Mouse (Mus musculus): ENCODE measurements around the gene Lrrc29. TPM values are rescaled to one million over a fixed set of nuclear protein-coding genes. Genes with fewer than 3 reads are reported as not detected.
A peak's percentile ranks its signal among the peaks of the same experiment; 100 is the strongest.
"Not testable (repeated sequence)": the region's sequence is repeated elsewhere in the genome, so short reads cannot be mapped to it uniquely, and the experiment has no call there.

Lrrc29 gene
- total RNA-seq, 2 experiments from 2014 or later: 3.4 to 6.1 TPM

DNA sequence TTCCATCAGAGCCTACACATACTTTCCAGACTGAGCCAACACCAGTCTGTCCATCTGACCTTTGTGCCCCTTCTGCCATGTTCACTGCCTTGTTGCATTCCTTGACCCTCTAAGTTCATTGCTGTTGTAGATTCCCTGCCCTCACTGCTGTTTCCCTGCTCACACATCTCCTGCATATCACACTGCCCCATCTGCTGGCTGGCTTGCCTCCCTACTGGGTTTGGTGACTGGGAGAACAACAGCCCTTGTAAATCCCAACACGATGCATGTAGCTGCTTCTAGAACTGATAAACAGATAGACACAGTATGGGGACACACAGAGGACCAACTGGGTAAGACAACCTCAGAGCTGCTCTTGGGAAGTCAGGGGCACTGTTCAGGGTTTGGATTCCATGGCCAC lies 14.4 kb downstream of the Lrrc29 start:
- DNase-seq: no peak

DNA sequence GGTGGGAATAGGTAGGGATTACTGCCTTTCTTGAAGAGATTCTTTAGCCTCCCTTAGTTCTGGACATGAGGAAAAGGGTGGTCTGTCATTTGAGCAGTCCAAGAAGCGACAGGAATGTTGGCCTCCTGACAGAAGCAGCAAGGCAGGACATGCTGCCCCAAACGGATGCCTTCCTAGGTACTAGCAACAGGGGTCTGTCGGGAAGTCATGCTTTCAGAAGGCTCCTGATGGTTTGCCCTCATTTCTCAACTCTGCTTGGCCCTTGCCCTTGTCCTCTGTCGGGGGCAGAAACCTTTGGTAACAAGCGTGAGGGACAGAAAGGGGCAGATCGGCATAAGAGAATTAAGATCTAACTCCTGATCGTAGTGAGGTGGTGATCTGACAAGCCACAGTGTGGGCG lies 16.0 kb downstream of the Lrrc29 start:
- no peak for DNase-seq

DNA sequence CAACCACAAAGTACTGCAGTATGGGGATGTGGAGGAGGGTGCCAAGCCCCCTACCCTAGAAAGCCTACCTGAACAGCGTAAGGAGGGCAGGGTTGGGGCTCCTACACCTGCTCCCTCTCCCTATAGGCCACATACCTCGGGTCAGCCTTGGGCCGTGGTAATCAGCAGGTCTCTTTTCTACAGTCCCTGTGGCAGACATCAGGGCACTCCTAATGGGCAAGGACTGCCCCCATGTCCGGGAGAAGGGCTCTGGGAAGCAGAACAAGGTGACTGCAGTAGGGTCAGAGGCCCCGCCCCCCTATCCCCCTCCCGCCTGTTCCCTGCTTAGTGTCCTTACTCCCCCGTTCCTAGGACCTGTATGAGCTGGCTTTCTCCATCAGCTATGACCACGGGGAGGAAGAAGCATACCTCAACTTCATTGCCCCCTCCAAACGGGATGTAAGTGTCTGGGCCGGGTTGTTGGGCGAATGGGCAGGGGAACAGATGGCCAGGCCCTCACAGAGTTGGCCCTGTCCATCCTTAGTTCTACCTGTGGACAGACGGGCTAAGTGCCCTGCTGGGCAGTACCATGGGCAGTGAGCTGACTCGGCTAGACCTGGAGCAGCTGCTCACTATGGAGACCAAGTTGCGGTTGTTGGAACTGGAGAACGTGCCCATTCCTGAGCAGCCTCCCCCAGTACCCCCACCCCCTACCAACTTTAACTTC lies 16.8 kb downstream of the Lrrc29 start:
- no peak for DNase-seq

DNA sequence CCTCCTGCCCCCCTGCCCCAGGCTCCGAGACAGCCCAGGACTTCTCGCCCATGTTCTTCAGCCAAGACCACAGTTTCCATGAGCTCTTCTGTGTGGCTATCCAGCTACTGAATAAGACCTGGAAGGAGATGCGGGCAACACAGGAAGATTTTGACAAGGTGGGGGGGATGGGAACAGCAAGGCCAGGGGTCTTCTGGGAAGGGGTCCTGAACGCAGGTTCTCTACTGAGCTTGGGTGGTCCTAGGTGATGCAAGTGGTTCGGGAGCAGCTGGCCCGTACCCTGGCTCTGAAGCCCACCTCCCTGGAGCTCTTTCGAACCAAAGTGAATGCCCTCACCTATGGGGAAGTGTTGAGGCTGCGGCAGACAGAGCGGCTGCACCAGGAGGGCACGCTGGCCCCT lies 17.6 kb downstream of the Lrrc29 start:
- no peak for DNase-seq

DNA sequence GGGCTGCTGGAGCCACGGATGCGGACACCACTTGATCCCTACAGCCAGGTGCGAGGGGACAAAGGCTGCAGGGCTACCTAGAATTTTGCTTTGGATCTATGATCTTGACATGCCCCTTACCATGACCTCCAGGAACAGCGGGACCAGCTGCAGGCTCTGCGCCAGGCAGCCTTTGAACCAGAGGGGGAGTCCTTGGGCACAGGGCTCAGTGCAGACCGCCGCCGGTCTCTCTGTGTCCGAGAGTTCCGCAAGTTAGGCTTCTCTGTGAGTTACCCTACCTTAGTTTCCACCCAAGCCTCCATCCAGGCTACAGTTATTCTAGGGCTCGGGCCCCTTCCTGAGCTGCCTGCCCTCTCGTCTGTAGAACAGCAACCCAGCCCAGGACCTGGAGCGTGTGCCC lies 18.4 kb downstream of the Lrrc29 start:
- DNase-seq: no peak

DNA sequence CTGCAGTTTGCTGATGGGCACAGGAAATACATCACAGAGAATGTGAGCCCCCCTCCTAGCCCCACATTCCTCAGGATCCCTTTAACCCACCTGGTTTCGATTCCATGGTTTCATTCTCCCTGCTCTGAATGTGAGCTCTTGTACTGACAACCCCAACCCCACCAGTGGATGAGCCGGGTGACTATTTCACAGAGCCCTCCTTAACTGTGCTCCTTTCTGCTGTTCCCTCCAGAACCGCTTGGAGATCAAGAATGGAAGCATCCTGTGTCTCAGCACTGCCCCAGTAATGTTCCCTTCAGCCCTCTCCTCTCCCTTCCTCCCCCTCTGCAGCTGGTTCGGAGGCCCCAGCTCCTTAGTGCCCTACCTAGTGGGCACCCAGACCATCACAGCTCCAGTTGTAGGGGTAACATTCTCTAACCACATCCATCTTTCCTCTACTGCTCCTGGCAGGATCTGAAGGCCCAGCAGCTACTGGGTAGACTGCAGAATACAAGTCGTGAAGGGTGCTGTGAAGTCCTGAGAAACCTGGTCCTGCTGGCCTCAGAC lies 19.9 kb downstream of the Lrrc29 start:
- no peak for DNase-seq

DNA sequence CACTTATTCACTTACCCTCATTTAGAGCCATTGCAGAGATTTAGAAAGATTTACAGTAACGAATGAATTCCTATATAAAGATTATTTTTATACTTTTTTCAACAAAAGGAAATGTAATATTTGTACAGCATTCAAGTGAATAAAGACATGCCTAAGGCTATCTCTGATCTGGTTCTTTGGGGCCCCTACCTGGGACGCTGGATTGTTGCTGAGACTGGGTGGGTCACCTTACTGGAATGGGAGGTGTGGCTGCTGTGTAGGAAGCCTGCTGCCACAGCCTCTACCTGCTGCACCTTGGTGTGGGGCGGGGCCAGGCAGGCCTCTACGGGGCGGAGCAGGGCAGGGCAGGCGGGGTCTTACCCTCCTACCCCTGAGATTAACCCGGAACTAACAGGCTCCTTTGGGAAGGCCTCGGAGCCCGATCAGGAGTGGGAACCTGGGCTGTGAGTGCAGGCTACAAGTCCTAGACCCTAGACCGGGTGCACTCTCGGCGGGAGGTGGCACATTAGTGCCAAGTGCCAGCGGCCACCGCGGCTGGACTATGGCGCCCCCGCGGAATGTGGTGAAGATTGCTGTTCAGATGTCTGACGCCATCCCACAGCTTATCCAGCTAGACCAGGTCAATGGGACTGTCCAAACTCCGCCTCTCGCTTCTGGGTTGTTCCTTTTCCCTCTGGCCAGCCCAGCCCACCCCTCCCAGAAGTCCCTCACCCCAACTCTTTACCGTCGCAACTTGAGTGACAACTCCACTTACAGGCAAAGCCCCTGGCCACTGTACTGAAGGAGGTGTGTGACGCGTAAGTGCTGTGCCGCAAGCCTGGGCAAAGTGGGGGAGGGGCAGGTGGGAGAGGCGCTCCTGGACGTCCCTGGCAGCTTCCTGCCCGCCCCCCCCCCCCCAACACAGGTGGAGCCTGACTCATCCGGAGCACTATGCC lies 20.6 kb downstream of the Lrrc29 start, which contains the start of gene Elmo3:
Gene Elmo3, plus strand, starts transcription at position 391 of the 935 bp plus-strand sequence.
- peak; percentile 69 to 81 for DNase-seq

DNA sequence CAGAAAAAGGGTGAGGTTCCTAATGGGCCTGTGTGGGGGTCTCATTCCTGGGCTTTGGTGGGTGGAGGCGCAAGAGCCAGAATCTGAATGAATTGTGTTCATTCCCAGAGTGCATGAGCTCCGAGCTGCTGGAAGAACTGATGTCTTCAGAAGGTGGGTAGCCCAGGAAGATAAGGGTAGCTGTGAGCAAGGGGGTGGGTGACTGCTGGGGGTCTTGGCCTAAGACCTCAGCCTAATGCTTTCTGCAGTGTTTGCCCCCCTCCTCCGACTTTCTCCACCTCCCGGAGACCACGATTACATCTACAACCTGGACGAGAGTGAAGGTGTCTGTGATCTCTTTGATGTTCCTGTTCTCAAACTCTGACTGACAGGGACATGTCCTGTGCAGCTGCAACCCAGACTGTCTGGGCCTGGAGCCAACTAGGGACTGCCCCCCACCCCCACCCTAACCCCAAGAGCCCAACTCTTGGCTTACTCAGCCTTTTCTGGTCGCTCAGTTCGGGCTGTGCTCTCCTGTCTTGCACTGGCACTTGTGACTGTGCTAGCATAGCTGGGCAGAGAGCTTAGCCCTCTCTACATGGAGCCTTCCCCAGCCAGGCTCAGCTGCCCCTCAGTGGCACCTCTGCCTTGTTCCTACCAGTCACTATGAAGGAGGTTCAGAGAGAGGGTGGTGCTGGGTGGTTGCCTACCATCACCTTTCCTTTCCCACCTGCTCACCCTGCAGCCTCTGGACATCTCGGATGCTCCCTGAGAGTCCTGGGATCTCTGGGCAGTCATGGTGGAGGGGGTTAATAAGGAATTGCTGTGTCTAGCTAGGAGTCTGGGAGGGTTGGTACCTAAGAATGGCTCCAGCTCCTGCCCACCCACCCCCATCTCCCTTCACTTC lies 21.5 kb downstream of the Lrrc29 start:
- no peak for DNase-seq

DNA sequence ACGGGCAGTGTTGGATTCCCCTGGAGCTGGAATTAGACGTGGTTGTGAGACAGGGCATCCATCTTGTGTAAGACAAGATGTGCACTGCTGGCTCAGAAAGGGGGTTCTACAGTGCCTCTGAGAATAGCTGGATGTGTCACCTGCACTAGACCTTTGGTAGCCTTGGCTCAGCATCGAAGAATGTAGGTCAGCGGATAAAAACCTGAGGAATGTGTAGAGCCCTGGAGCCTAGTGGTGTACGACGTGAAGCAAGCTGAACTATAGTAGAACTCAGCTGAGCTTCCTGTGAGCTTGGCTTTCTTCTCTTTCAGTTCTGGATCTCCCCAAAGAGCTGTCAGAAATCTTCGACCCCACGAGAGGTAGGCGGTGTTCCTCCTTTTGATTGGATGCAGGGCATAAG lies 22.2 kb downstream of the Lrrc29 start:
- no peak for DNase-seq

DNA sequence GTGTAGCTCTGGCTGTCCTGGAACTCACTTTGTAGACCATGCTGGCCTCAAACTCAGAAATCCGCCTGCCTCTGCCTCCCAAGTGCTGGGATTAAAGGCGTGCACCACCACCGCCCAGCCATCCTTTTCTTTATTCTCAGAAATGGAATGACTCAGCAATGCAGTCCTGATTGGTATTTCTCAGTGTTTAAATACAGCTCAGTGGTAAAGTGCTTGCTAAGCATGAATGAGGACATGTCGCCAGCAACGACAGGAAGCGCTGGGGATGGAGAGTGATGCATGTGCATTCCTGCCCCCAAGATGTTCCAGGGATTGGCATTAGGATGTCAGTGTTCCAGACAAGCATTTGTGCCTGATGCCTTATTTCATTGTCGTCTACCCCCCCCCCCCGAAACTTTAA lies 22.7 kb downstream of the Lrrc29 start:
- DNase-seq: no peak

DNA sequence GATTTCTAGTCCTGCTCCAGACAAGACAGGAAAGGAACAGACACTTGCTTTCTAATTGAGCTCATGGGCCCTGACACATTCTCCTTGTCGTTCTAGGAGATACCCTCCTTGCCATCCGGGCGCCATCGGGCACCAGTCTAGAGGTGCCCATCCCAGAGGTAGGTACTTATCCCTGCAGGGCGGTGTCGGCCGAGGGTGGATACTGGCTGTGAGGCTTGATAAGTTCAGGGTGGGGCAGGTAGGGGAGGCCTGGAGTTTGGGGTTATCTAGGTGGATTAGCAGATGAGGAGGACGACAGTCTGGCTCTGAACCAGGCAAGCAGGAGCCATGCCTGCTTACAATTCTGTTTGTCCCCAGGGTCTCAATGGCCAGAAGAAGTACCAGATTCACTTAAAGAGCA lies 26.1 kb downstream of the Lrrc29 start:
- no peak for DNase-seq

DNA sequence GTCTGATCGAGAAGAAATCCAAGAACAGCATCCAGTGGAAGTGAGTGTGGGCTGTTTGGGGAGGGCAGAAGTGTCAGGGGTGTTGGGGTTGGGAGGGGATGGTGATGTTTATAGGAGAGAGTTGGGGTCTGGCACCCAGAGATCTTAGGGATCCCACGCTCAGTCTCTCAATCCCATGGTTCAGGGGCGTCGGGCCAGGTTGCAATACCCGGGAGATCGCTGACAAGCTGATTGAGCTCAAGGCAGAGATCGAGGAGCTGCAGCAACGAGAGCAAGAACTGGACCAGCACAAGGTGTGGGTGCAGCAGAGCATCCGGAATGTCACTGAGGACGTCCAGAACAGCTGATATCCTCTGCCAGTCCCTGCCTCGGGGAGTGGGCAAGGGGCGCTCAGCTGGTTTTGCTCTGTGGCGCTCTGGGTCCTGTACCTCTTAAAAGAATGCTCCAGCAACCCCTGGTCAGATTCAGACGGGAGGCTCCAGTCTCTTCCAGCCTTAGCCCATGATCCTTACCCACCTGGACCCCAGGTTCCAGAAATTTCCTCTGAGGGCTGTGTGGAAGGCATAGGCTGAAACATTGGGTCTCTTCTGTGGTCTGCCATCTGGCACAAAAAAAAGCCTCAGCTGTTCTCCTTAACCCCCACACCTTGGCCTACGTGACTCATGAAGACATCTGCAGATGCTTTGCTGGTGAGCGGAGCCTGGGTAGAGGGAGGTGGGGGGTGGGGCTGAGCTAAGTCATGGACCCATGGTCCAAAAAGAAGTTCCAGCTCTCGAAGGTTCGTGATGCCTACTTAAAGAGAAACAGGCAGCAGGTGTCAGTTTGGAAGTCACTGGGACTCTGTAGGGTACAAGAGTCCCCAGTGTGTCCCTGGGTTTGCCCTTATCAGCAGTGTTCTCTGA lies 27.5 kb downstream of the Lrrc29 start:
- no peak for DNase-seq

DNA sequence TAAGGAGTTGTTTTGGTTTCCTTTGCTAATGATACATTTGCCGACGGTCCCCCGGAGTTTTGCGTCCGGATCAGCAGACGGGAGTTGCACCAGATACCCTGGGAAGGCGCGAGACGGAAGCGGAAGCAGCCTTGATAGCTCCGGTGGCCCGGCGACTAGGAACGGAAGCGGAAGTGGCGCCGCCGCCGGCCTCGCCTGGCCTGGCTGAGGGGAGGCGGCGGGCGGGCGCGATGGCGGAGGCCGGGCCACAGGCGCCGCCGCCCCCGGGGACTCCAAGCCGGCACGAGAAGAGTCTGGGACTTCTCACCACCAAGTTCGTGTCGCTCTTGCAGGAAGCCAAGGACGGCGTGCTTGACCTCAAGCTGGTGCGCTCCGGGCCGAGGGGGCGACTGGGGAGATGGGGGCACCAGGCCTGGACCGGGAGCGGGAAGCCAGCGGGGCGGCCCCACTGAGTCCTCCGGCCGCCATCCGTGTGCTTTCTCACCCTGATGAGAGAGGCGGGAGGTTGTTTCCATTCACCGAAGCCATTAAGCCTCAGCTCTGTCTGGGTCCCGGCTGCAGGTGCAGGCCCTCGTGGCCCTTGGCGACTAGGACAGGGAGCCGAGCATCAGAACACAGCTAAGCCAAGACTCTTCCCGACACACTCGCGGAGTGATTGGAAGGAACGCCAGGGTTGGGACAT lies 28.4 kb downstream of the Lrrc29 start, which contains the start of gene E2f4:
Gene E2f4, plus strand, starts transcription at position 153 of the 682 bp plus-strand sequence.
- peak; percentile 96 to 97 for DNase-seq

DNA sequence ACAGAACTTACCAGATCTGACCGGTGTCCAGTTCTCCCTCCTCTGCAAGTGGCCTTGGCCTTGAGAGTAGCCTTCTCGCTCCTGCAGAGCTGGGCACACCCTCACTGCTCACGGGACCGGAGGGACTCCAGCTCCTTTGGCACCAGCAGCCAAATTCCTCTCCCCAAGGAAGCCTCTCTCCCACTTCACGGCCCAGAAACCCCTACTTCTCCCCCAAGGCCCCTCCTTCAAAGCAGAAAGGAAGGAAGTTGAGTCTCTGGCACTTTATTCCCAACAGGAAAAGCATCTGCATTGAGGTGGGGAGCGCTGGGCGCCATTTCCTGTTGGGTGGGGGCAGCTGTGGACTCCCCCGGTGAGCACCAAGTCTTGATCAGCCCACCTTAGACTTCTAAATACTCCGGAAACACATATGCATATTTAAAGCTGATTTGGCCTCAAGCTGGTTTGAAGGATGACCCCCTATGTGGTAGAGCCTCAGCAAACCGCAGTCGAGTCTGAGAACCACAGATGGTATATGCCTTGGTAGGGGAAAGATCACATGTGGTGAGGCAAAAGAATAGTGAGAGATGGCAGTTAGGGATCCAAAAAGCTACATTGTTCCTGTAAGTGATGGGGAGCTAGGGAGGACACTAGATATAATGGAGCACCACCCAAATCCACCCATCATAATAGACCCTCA lies 30.0 kb downstream of the Lrrc29 start, which contains the start of gene Exoc3l:
Gene Exoc3l, minus strand, starts transcription at position 207 of the 679 bp plus-strand sequence.
- DNase-seq: peak; percentile 81 to 82

DNA sequence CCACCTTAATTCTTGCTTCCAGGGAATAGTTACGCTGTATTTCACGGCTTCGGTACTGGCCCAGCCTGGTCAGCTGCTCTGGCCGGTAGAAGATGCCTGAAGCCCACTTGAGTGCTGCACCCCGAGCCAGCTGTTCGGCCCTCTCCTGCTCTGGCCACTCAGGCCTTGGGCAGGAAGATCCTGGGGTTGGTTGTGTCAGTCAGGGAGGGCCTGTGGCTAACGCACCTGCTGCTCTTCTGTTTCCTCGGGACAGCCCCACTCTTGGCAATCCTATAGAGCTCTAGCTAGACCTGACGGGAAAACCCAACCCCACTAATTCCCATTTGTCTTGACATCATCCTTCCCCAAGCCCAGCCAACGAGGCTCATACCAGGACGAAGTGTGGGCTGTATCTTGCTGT lies 30.8 kb downstream of the Lrrc29 start:
- DNase-seq: no peak

DNA sequence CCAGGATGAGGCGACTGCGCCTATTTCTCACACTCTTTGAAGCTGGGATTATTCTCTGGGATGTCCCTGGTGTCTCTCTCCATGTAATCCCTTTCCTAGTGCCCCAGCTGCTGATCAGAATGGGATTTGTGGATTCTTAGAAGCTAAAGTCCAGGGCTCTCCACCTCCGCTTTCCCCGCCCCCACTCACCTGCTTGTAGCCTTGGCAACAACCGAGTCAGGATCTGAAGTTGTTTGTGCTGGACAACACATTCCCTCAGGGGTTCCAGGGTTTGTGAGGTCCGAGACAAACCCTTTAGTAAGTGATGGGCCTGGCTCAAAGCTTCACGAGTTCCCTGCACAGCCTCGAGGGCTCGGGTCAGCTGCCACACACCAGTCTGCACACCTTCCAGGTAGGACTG lies 31.3 kb downstream of the Lrrc29 start:
- DNase-seq: no peak

DNA sequence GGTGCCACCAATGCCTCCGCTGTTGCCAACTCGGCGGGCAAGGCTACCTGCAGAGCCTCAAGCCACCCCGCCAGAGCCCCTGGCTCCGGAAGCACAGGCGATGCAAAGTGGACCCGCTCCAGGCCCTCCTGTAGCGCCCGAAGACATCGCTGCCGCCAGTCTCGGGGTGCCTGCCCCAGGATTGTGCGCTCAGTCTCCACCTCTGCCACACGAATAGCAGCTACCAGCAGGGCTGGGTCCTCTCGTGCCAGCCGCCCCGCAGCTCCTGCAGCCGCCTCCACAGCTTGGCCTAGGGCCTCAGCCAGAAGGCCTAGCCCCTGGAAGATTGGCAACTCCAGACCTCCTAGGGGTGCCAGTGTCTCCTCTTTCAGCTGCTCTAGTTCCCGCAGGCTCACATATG lies 32.7 kb downstream of the Lrrc29 start:
- DNase-seq: no peak

DNA sequence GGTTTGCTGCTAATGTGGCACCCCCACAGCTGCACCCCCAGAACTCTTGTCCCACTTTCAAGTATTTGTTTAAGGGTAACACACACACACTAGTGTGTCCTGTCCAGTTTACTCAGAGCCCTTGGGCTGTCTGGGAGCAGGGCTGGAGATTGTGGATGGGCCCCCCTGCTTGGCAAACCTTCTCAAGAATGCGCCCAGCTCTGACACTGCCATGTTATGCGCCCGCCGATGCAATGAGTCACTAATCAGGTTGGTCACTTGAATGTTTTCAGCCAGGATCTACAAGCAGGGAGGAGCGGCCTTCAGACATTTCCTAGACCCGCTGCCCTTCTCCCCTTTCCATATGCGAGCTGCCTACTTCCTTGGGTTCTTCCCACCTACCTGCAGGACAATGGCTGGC lies 33.6 kb downstream of the Lrrc29 start:
- DNase-seq: no peak

DNA sequence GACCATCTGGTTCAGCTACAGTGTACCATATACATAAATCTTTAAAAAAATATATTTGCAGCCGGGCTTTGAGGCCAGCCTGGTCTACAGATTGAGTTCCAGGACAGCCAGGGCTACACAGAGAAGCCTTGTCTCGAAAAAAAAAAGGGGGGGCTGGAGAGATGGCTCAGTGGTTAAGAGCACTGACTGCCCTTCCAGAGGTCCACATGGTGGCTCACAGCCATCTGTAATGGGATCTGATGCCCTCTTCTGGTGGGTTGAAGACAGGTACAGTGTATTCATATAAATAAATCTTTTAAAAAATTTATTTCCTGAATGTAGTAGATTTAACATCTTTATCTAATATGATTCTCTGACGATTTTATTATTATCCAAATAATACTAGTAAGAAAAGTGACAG lies 34.3 kb downstream of the Lrrc29 start:
- not testable (repeated sequence) for DNase-seq
